Mouse (Mus musculus) hindlimb bud, embryonic 11.5 days (tissue): Measurements from ENCODE around the gene Krtap5-3.
"Not testable (repeated sequence)": the region's sequence is repeated elsewhere in the genome, so short reads cannot be mapped to it uniquely, and the experiment has no call there.

Experiments
- DNase-seq: peaks from one replicate; pipeline ENCODE4 v3.0.0-alpha.2; 2012; ENCODE audit warnings: low read depth, low spot score; ENCODE audit errors: extremely low spot score

Krtap5-3 gene

GRCm38 (mm10) chr7:142201064-142201463 is at the start of gene Krtap5-3:
Krtap5-3 (plus strand) TSS chr7:142201364.
- DNase-seq: no peak

DNA sequence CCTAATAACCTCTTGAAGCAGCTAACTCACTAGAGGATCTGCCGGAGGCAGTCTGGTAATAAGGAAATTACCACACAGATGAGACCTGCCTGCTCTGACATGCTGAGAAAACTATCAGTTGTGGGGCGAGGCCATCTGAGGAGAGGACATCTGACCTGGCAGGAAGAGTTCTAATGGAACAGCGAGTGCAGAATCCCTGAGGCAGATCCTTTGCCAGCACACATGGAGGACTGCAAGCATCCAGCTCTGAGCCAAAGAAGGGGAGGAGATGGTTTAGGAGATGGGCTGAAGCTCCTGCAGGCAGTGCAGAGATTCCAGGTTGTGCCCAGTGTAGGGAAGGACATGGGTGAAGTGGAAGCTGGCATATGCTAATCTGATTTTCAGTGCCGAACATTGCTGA is 49.0 kb upstream of the Krtap5-3 start:
- no peak for DNase-seq

DNA sequence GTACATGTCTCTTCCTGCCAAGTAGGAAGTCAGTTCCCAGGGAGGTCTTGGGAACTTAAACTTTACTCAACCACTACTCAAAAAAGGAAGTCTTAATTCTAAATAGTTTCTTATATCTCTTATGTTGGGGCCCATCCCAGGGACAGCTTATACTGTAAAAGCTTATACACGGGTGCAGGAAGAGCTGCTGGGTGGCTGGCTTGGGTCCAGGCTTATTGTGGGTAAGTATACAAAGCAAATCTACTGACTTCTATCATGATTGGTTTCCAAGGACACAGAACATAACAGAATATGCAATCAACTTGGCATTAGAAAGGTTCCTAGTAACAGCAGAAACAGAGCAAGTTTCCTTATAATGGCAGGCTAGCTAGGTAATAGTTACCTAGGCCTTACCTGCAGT is 45.9 kb upstream of the Krtap5-3 start:
- no peak for DNase-seq

- not testable (repeated sequence) for DNase-seq
Observed at GRCm38 (mm10) chr7:142157013-142157412, 44.2 kb upstream of the Krtap5-3 start, which contains the start of gene Gm29735. Gm29735 (minus strand) TSS chr7:142157113.

GRCm38 (mm10) chr7:142159366-142159765 is 41.8 kb upstream of the Krtap5-3 start:
- DNase-seq: no peak

GRCm38 (mm10) chr7:142165639-142166038 is 35.5 kb upstream of the Krtap5-3 start, which contains the start of gene Gm4553:
Gm4553 (minus strand) TSS chr7:142165739.
- DNase-seq: not testable (repeated sequence)

GRCm38 (mm10) chr7:142169836-142170235 is 31.3 kb upstream of the Krtap5-3 start:
- no peak for DNase-seq

DNA sequence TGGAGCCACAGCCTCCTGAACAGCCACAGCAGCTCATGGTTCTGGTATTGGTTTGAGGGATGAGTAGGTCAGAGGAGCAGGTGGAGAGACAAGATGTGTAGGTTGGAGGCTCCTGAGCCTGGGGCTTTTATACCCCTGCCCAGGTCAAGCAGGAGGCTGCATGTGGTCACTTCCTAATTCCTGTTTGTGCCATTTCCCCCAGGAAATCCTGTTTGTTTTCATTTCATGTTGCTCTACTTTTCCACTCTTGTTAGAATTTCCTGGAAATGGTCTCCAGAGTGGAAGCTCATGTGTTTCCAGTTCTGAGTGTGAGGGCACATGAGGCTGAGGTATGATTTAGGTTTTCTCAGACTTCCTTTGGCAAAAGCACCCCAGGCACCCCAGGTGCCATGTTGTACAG is 25.3 kb upstream of the Krtap5-3 start, which contains the start of gene Krtap5-2:
Krtap5-2 (minus strand) TSS at position 101 of the 400 bp plus-strand sequence.
- not testable (repeated sequence) for DNase-seq

DNA sequence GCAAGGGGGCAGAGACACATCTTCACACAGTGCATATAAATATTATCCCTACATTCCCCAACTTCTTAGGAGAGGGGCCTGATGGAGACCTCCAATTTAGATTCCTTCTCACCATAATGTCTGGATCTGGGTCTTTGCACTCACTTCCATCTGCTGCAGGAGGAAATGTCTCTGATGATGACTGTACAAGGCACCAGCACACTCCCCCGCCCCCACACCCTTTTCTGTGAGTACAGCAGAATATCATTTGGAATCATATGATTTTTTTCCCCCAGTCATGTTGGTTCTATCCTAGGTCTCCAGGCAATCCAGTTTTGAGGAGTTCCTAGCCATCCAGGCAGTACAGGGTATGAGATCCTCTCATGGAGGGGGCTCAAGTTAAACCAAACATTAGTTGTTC is 22.5 kb upstream of the Krtap5-3 start:
- no peak for DNase-seq

- no peak for DNase-seq
Observed at GRCm38 (mm10) chr7:142181021-142181420, 20.1 kb upstream of the Krtap5-3 start.

GRCm38 (mm10) chr7:142188156-142188555 is 13.0 kb upstream of the Krtap5-3 start:
- no peak for DNase-seq

- DNase-seq: no peak
Observed at GRCm38 (mm10) chr7:142190289-142190688, 10.9 kb upstream of the Krtap5-3 start, which contains the start of gene Gm10153. Gm10153 (minus strand) TSS chr7:142190389.

GRCm38 (mm10) chr7:142198748-142199147 is 2.4 kb upstream of the Krtap5-3 start:
- no peak for DNase-seq

DNA sequence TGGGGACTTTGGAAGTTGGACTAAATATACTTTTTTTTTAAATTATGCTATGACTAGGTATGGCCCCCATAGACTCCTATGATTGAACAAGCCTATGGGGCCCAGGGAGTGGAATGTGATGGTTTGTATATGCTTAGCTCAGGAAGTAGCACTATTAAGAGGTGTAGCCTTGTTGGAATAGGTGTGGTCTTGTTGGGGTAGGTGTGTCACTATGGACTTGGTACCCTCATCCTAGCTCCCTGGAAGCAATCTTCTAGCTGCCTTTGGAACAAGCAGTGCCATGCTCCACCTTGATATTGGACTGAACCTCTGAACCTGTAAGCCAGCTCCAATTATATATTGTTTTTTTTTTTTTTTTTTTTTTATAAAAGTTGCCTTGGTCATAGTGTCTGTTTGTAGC is 4.3 kb downstream of the Krtap5-3 start:
- DNase-seq: no peak

GRCm38 (mm10) chr7:142206891-142207290 is 5.7 kb downstream of the Krtap5-3 start:
- DNase-seq: not testable (repeated sequence)

DNA sequence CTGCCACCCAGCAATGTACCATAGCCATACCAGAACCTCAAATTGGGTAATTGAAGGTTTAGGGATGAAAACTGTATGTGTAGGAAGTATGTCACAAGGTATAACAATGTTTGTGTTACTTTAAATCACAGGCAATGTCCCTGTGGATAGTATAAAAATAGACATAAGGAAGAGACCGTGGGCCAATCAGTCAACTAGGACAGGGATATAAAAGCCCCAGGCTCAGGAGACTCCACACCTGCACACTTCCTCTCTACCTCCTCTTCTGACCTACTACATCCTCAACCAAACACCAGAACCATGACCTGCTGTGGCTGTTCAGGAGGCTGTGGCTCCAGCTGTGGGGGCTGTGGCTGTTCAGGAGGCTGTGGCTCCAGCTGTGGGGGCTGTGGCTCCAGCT is 10.4 kb downstream of the Krtap5-3 start, which contains the start of gene Gm7579:
Gm7579 (plus strand) TSS at position 301 of the 400 bp plus-strand sequence.
- no peak for DNase-seq

DNA sequence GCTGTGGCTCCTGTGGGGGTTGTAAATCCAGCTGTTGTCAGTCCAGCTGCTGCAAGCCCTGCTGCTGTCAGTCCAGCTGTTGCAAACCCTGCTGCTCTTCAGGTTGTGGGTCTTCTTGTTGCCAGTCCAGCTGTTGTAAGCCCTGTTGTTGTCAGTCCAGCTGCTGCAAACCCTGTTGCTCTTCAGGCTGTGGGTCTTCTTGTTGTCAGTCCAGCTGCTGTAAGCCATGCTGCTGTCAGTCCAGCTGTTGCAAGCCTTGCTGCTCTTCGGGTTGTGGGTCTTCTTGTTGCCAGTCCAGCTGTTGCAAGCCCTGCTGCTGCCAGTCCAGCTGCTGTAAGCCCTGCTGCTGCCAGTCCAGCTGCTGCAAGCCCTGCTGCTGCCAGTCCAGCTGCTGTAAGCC is 11.0 kb downstream of the Krtap5-3 start:
- DNase-seq: not testable (repeated sequence)

- no peak for DNase-seq
Observed at GRCm38 (mm10) chr7:142224518-142224917, 23.4 kb downstream of the Krtap5-3 start.

GRCm38 (mm10) chr7:142229871-142230270 is 28.7 kb downstream of the Krtap5-3 start, which contains the start of gene Krtap5-5:
Krtap5-5 (minus strand) TSS chr7:142229971.
- DNase-seq: not testable (repeated sequence)

- DNase-seq: no peak
Observed at GRCm38 (mm10) chr7:142231540-142231939, 30.4 kb downstream of the Krtap5-3 start.

GRCm38 (mm10) chr7:142240978-142241377 is 39.8 kb downstream of the Krtap5-3 start, which contains the start of gene Gm40460:
Gm40460 (minus strand) TSS chr7:142241078.
- no peak for DNase-seq

GRCm38 (mm10) chr7:142249824-142250223 is 48.7 kb downstream of the Krtap5-3 start:
- peak; percentile 12 for DNase-seq
